Comparison of ENCODE assay signal across 13 mouse cellular contexts in the genomic region with DNA sequence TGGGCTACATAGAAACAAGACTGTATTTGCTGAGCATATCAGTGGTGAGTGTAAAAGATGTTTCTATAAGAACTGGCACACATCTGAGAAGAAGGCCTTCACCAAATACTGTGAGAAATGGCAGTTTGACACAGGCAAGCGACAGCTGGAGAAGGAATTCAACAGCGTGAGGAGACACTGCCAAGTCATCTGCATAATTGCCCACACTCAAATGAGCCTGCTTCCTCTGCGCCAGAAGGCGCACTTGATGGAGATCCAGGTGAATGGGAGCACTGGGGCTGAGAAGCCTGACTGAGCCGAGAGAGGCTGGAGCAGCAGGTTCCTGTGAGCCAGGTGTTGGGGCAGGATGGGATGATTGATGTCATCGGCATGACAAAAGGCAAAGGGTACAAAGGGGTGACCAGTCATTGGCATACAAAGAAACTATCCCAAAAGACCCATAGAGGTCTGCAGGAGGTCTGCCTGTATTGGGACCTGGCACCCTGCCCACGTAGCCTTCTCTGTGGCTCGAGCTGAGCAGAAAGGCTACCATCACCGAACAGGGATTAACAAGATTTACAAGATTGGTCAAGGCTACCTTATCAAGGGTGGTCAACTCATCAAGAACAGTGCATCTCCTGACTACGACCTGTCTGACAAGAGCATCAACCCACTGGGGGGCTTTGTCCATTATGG.
DNase-seq lines count a peak whose midpoint lies in the region.
"Had no signal": no experiment of that assay in that cellular context is flagged by ENCODE, and none has a peak within 500 bp of the region (broad histone marks: within the 10 kb centered on the region; RNA-seq: fewer than 3 reads in every experiment).

No protein-coding gene starts in this region.

- peak; percentile 67 to 73 for DNase-seq in cerebellum, postnatal 14 days
- no peak for DNase-seq in cerebellum, adult 9-11 months
- DNase-seq in layer of hippocampus, adult 11-12 months (ENCODE audit: low spot score) = peak; percentile 18
- DNase-seq in layer of hippocampus, adult 9-10 months (ENCODE audit: low spot score) = no peak
- DNase-seq in left cerebral cortex, adult 11 months (ENCODE audit: low spot score) = peak; percentile 3
- DNase-seq in right cerebral cortex, postnatal 25 days = peak; percentile 37
- DNase-seq in urinary bladder, adult 18-20 months (ENCODE audit: low spot score in 2 of 2) = no peak
- no peak for DNase-seq in embryo, embryonic 9.5 days (ENCODE audit: extremely low spot score)
- DNase-seq: adrenal gland, postnatal 14 days; gastrocnemius, postnatal 25 days; heart, postnatal 36 days; lung, adult 18-20 months; thymus, postnatal 4 days had no signal

Comparison
In these comparisons a context has a peak if more than half of its experiments do, and no peak if none do; other contexts are left out.
1. DNase-seq: peak in cerebellum, postnatal 14 days (2 of 2), layer of hippocampus, adult 11-12 months (single experiment), left cerebral cortex, adult 11 months (single experiment) and right cerebral cortex, postnatal 25 days (single experiment); none in cerebellum, adult 9-11 months (single experiment), layer of hippocampus, adult 9-10 months (single experiment), urinary bladder, adult 18-20 months (0 of 2) and embryo, embryonic 9.5 days (single experiment).